ENCODE assay signal across 16 mouse cellular contexts in the genomic region with DNA sequence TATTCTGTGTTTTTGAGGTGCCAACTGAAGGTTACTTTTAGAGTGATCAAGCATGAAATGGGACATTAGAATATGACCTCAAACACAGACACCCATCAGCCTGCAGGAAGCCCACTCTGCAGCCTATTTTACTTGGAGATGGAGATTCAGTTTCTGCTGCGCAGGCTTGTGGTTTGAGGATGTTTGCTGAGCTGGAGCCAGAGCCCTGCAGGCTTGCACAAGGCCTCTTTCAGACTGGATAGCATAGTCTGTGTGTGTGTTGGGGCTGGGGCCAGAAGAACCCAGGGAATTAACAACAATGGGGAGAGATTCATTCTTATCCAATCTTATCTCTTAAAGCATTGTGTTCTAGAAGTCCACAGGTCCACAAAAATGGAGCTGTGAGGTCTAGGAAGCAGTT.
"Had no signal": no experiment of that assay in that cellular context is flagged by ENCODE, and none has a peak within 500 bp of the region (broad histone marks: within the 10 kb centered on the region; RNA-seq: fewer than 3 reads in every experiment).

No protein-coding gene starts in this region.

- H3K4me3 ChIP-seq: layer of hippocampus, adult 2 months; limb, embryonic 12.5 days; midbrain, embryonic 10.5 days; neural tube, embryonic 12.5 days had no signal

- H3K27me3 ChIP-seq: limb, embryonic 12.5 days; neural tube, embryonic 12.5 days had no signal

- H3K4me2 ChIP-seq: limb, embryonic 12.5 days; neural tube, embryonic 12.5 days had no signal

- H3K9me3 ChIP-seq: limb, embryonic 12.5 days; midbrain, embryonic 10.5 days; neural tube, embryonic 12.5 days had no signal

- ATAC-seq: intestine, postnatal 0 days had no signal

- H3K9ac ChIP-seq: limb, embryonic 12.5 days; liver, embryonic 14.5 days; neural tube, embryonic 12.5 days had no signal

- H3K27ac ChIP-seq: layer of hippocampus, adult 2 months; limb, embryonic 12.5 days; liver, embryonic 14.5 days; midbrain, embryonic 10.5 days; neural tube, embryonic 12.5 days had no signal

- H3K36me3 ChIP-seq: limb, embryonic 12.5 days; midbrain, embryonic 10.5 days; neural tube, embryonic 12.5 days had no signal

- DNase-seq: kidney, postnatal 10 days; kidney, postnatal 4 days; liver; lung, adult 2 months; lung, postnatal 14 days; midbrain, embryonic 14.5 days; right cerebral cortex, postnatal 4 days; spleen, adult 18-20 months; thymus, adult 2 months; thymus, postnatal 36 days had no signal
